Mouse (Mus musculus): ENCODE results near the gene Exoc6b. TPM values are rescaled to one million over a fixed set of nuclear protein-coding genes. Genes with fewer than 3 reads are reported as not detected.

Gene Exoc6b
- polyA plus RNA-seq, 1 experiment = 7.8 TPM

- Histone ChIP-seq H3K27me3 (ENCODE audit: control insufficient read depth, insufficient read depth, low read length) (no peaks in the 10 kb centered on the region), H3K36me3 (ENCODE audit: control insufficient read depth, insufficient read depth, low read length) (no peaks in the 10 kb centered on the region), H3K4me1 (ENCODE audit: control insufficient read depth, insufficient read depth, low read length) (peaks cover 3% of the 10 kb centered on the region), H3K4me3 (ENCODE audit: control insufficient read depth, low read depth, low read length) (no peak overlapping the region), H3K27ac (ENCODE audit: control insufficient read depth, insufficient read depth, low read depth, low read length) (no peak overlapping the region)
- TF ChIP-seq POLR2A (IDR thresholded peaks at IDR 0.05; ENCODE audit: control insufficient read depth, low read depth, low read length) = no peak
- TF ChIP-seq CTCF (IDR thresholded peaks at IDR 0.05; ENCODE audit: control insufficient read depth, insufficient read depth, insufficient replicate concordance, low read depth, low read length) = no peak
These were observed 375.5 kb downstream of the Exoc6b start for GRCm38 (mm10) chr6:84693844-84694243.

- no peaks in the 10 kb centered on the region for H3K27me3 ChIP-seq (ENCODE audit: control insufficient read depth, insufficient read depth, low read length)
- H3K4me3 ChIP-seq (ENCODE audit: control insufficient read depth, low read depth, low read length) = no peak overlapping the region
These were observed 376.1 kb downstream of the Exoc6b start for GRCm38 (mm10) chr6:84693204-84693603.

DNA sequence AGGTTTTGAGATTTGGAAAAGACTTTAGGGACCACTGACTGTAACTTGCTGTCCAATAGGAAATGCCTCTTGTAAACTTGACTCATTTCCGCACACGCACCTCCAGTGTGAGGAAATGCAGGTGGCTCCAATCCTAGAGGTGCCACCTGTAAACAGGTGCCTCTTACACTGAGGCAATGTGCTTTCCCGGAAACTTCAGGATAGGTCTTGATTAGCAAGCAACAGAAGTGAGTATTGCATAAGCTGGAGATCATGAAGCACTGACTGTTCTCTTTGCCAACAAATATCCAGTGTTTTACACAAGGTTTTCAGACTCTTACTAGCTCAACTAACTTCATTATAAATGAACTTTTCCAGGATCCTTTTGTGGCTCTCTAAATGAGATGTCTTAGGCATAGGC is 377.4 kb downstream of the Exoc6b start:
- TF ChIP-seq CTCF (IDR thresholded peaks at IDR 0.05; ENCODE audit: control insufficient read depth, insufficient read depth, insufficient replicate concordance, low read depth, low read length) = no peak
- TF ChIP-seq POLR2A (IDR thresholded peaks at IDR 0.05; ENCODE audit: control insufficient read depth, low read depth, low read length) = no peak
- H3K27me3 ChIP-seq (ENCODE audit: control insufficient read depth, insufficient read depth, low read length) = no peaks in the 10 kb centered on the region
- H3K4me1 ChIP-seq (ENCODE audit: control insufficient read depth, insufficient read depth, low read length) = no peaks in the 10 kb centered on the region
- H3K36me3 ChIP-seq (ENCODE audit: control insufficient read depth, insufficient read depth, low read length) = no peaks in the 10 kb centered on the region
- no peak overlapping the region for H3K27ac ChIP-seq (ENCODE audit: control insufficient read depth, insufficient read depth, low read depth, low read length)
- no peak overlapping the region for H3K4me3 ChIP-seq (ENCODE audit: control insufficient read depth, low read depth, low read length)

More at GRCm38 (mm10) chr6:84693204-84693603, 376.1 kb downstream of the Exoc6b start:
- no peak overlapping the region for H3K27ac ChIP-seq (ENCODE audit: control insufficient read depth, insufficient read depth, low read depth, low read length)
- TF ChIP-seq POLR2A (IDR thresholded peaks at IDR 0.05; ENCODE audit: control insufficient read depth, low read depth, low read length) (no peak), CTCF (IDR thresholded peaks at IDR 0.05; ENCODE audit: control insufficient read depth, insufficient read depth, insufficient replicate concordance, low read depth, low read length) (no peak)
- H3K4me1 ChIP-seq (ENCODE audit: control insufficient read depth, insufficient read depth, low read length) = peaks cover 3% of the 10 kb centered on the region
- H3K36me3 ChIP-seq (ENCODE audit: control insufficient read depth, insufficient read depth, low read length) = no peaks in the 10 kb centered on the region

- Histone ChIP-seq H3K4me3 (ENCODE audit: control insufficient read depth, low read depth, low read length) (no peak overlapping the region), H3K36me3 (ENCODE audit: control insufficient read depth, insufficient read depth, low read length) (no peaks in the 10 kb centered on the region), H3K27me3 (ENCODE audit: control insufficient read depth, insufficient read depth, low read length) (no peaks in the 10 kb centered on the region), H3K4me1 (ENCODE audit: control insufficient read depth, insufficient read depth, low read length) (no peaks in the 10 kb centered on the region), H3K27ac (ENCODE audit: control insufficient read depth, insufficient read depth, low read depth, low read length) (no peak overlapping the region)
- no peak for TF ChIP-seq CTCF (IDR thresholded peaks at IDR 0.05; ENCODE audit: control insufficient read depth, insufficient read depth, insufficient replicate concordance, low read depth, low read length)
- TF ChIP-seq POLR2A (IDR thresholded peaks at IDR 0.05; ENCODE audit: control insufficient read depth, low read depth, low read length) = no peak
These were observed 391.5 kb downstream of the Exoc6b start for GRCm38 (mm10) chr6:84677770-84678169.

- H3K27ac ChIP-seq (ENCODE audit: control insufficient read depth, insufficient read depth, low read depth, low read length) = no peak overlapping the region
- H3K27me3 ChIP-seq (ENCODE audit: control insufficient read depth, insufficient read depth, low read length) = no peaks in the 10 kb centered on the region
- no peak overlapping the region for H3K4me3 ChIP-seq (ENCODE audit: control insufficient read depth, low read depth, low read length)
- no peaks in the 10 kb centered on the region for H3K4me1 ChIP-seq (ENCODE audit: control insufficient read depth, insufficient read depth, low read length)
- no peak for TF ChIP-seq POLR2A (IDR thresholded peaks at IDR 0.05; ENCODE audit: control insufficient read depth, low read depth, low read length)
- TF ChIP-seq CTCF (IDR thresholded peaks at IDR 0.05; ENCODE audit: control insufficient read depth, insufficient read depth, insufficient replicate concordance, low read depth, low read length) = no peak
- H3K36me3 ChIP-seq (ENCODE audit: control insufficient read depth, insufficient read depth, low read length) = no peaks in the 10 kb centered on the region
These were observed 394.4 kb downstream of the Exoc6b start for GRCm38 (mm10) chr6:84674936-84675335.

- H3K4me1 ChIP-seq (ENCODE audit: control insufficient read depth, insufficient read depth, low read length) = no peaks in the 10 kb centered on the region
- TF ChIP-seq CTCF (IDR thresholded peaks at IDR 0.05; ENCODE audit: control insufficient read depth, insufficient read depth, insufficient replicate concordance, low read depth, low read length) = no peak
- TF ChIP-seq POLR2A (IDR thresholded peaks at IDR 0.05; ENCODE audit: control insufficient read depth, low read depth, low read length) = no peak
- H3K36me3 ChIP-seq (ENCODE audit: control insufficient read depth, insufficient read depth, low read length) = no peaks in the 10 kb centered on the region
- no peak overlapping the region for H3K27ac ChIP-seq (ENCODE audit: control insufficient read depth, insufficient read depth, low read depth, low read length)
- H3K4me3 ChIP-seq (ENCODE audit: control insufficient read depth, low read depth, low read length) = no peak overlapping the region
- no peaks in the 10 kb centered on the region for H3K27me3 ChIP-seq (ENCODE audit: control insufficient read depth, insufficient read depth, low read length)
These were observed 395.2 kb downstream of the Exoc6b start for GRCm38 (mm10) chr6:84674136-84674535.

DNA sequence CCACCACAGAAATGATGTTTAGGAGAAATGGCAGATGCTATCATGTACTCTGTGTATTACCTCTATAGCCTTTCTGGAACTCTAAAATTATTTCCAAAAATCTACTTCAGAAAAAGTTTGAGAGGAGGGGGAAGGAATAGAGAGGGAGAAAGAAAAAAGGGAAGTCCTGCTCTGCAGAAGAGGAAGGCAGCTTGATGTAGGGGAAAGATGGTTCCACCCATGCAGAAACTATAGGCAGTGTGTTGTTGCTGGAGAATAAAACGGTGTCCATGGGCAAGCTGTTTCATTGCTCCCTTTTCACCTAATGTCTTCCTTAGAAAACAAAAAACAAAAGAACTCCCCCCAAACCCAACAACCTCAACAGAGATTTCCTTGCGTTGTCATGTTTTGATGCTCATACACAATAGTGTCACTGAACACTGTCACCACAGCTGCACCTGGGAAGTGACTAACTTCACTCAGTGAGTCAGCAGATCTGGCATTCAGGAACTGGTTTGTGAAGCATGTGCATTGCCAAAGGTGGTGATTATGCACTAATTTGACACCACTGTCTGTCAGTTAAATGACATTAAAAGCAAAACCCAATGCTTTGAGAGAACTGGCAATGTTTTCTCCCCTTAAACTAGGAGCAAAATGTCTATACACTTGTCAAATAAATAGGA is 407.7 kb downstream of the Exoc6b start:
- Histone ChIP-seq H3K27ac (ENCODE audit: control insufficient read depth, insufficient read depth, low read depth, low read length) (no peak overlapping the region), H3K36me3 (ENCODE audit: control insufficient read depth, insufficient read depth, low read length) (no peaks in the 10 kb centered on the region), H3K27me3 (ENCODE audit: control insufficient read depth, insufficient read depth, low read length) (no peaks in the 10 kb centered on the region), H3K4me3 (ENCODE audit: control insufficient read depth, low read depth, low read length) (no peak overlapping the region), H3K4me1 (ENCODE audit: control insufficient read depth, insufficient read depth, low read length) (no peaks in the 10 kb centered on the region)
- TF ChIP-seq POLR2A (IDR thresholded peaks at IDR 0.05; ENCODE audit: control insufficient read depth, low read depth, low read length) (no peak), CTCF (IDR thresholded peaks at IDR 0.05; ENCODE audit: control insufficient read depth, insufficient read depth, insufficient replicate concordance, low read depth, low read length) (no peak)

Data from testis, adult 2 months (tissue).